Mouse (Mus musculus) C2C12 (cell line): ENCODE measurements around the gene Wasf2. TPM values are rescaled to one million over a fixed set of nuclear protein-coding genes. Genes with fewer than 3 reads are reported as not detected.

ENCODE experiments used
- H3K27me3 ChIP-seq: one replicate; pipeline ENCODE4 v1.6.1; 2011; ENCODE audit not compliant: control insufficient read depth, insufficient read depth, insufficient read length
- H3K36me3 ChIP-seq: one replicate; pipeline ENCODE4 v1.6.1; 2011; ENCODE audit not compliant: control insufficient read depth, insufficient read depth
- H3K4me3 ChIP-seq: one replicate; pipeline ENCODE4 v1.5.1; 2011; ENCODE audit warnings: mild to moderate bottlenecking, control low read depth; ENCODE audit not compliant: poor library complexity, insufficient read depth, severe bottlenecking
- H3K79me2 ChIP-seq: one replicate; pipeline ENCODE4 v1.6.1; 2011; ENCODE audit not compliant: control insufficient read depth, insufficient read depth
- H3K79me3 ChIP-seq: one replicate; pipeline ENCODE4 v1.6.1; 2011; ENCODE audit warnings: low read depth, control low read depth
- H3ac ChIP-seq: one replicate; pipeline ENCODE3; 2011; ENCODE audit warnings: low read depth; ENCODE audit not compliant: control insufficient read depth, insufficient read length
- CEBPB ChIP-seq: IDR thresholded peaks from one replicate; pipeline ENCODE4 v1.6.1; 2011; ENCODE audit warnings: low read depth, mild to moderate bottlenecking, control low read depth, moderate library complexity
- CTCF ChIP-seq: IDR thresholded peaks from one replicate; pipeline ENCODE4 v1.5.1; 2011; ENCODE audit not compliant: control insufficient read depth, insufficient read depth, insufficient read length
- FOSL1 ChIP-seq: IDR thresholded peaks from one replicate; pipeline ENCODE4 v1.8.0; 2011; ENCODE audit warnings: mild to moderate bottlenecking, low read length; ENCODE audit not compliant: poor library complexity, insufficient read depth, severe bottlenecking
- MAX ChIP-seq: IDR thresholded peaks from one replicate; pipeline ENCODE4 v1.6.1; 2011; ENCODE audit warnings: mild to moderate bottlenecking, control low read depth
- MYOD1 ChIP-seq: IDR thresholded peaks from one replicate; pipeline ENCODE4 v1.6.1; 2011; ENCODE audit warnings: low read depth; ENCODE audit not compliant: control insufficient read depth, insufficient read length
- MYOG ChIP-seq: IDR thresholded peaks from one replicate; pipeline ENCODE4 v1.6.1; 2011; ENCODE audit not compliant: control insufficient read depth, insufficient read length; ENCODE audit errors: extremely low read depth
- USF1 ChIP-seq: IDR thresholded peaks from one replicate; pipeline ENCODE4 v1.6.1; 2011; ENCODE audit warnings: low read depth, mild to moderate bottlenecking, control low read depth, moderate library complexity
- polyA plus RNA-seq: library from polyadenylated mRNA; unstranded; fragments of >200 nt; fragmentation: generic; extraction: Trizol; gene quantifications from one replicate; pipeline ENCODE4 v1.2.1, GENCODE M21; 2012; ENCODE audit warnings: missing spikeins

Wasf2 gene
- polyA plus RNA-seq, 1 experiment: 52.1 TPM

DNA sequence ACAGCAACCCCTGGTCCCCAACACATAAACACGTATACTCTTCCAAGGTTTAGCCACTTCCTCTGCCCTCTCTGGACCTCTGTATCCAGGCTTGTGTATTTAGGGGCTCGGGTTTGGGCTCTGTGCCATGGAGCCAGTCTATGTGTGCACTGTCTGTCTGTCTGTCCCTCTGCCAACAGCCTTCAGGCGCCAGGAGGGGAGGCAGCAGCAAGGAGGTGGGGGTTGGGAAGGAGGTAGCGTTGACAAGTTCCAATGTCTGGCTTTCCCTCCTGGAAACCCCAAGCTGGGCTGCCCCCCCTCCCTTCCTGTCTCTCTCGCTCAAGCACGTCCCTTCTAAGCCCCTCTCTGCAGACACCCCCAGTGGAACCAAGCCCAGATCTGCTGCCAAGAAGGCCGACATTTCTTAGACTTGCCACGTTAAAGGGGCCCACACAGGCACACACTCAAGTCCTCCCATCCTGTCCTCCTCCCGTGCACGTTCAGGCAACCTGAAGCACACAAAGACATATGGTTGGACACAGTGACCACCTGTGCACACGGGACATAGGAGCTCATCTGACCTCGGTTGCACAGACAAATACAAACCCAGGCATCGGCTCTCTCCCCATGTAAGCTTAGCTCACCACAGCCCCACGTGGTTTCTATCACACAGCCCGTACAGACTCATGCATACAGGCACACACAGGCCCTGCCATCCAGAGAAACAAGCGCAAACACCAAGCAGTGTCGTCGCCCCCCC, 39.4 kb upstream of the Wasf2 start:
- no peak overlapping the region for H3K4me3 ChIP-seq
- TF ChIP-seq CTCF (no peak), MYOG (no peak), MYOD1 (no peak), CEBPB (no peak), USF1 (no peak), MAX (no peak), FOSL1 (no peak)
- H3K79me2 ChIP-seq: no peaks in the 10 kb centered on the region
- H3K27me3 ChIP-seq: no peaks in the 10 kb centered on the region
- no peaks in the 10 kb centered on the region for H3K79me3 ChIP-seq
- H3ac ChIP-seq: no peak overlapping the region
- no peaks in the 10 kb centered on the region for H3K36me3 ChIP-seq

DNA sequence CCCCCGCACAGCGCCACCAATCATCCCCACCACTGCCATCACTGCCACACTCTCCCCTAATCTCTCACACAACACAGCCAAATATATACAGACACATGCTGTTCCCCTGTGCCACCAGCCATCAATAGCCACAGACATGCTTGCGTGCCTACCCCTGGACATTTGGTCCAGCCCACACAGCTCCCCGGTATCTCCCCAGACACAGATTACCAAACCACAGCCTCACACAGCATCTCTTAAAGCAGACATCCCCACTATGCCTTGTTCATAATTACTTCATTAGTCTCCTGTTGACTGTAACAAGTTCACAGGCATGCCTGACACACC, 38.9 kb upstream of the Wasf2 start:
- H3K79me3 ChIP-seq: no peaks in the 10 kb centered on the region

DNA sequence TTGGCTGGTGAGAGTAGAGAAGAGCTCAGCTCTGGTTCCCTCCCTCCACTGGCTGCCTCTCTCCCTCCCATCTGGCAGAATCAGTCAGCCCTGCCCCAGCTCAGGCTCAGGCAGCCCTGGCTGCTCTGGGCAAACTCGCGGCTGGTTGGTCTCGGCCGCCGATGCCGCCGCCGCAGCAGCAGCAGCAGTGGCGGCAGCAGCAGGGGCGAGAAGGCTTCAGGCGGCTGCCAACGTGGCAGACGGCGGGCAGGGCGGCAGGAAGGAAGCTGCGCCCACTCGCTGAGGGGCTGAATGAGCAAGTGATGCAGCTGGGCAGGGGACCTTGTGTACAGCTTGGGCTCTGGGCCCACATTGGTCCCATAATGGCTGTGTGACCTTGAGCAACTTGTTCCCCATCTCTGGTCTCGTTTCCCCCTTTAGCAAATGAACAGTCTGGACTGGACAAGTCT, 37.8 kb upstream of the Wasf2 start:
- Histone ChIP-seq H3K4me3 (no peak overlapping the region), H3K27me3 (no peaks in the 10 kb centered on the region), H3K79me3 (no peaks in the 10 kb centered on the region), H3K79me2 (no peaks in the 10 kb centered on the region), H3ac (peak overlapping the region; percentile 3), H3K36me3 (no peaks in the 10 kb centered on the region)
- no peak for TF ChIP-seq FOSL1
- TF ChIP-seq USF1: no peak
- no peak for TF ChIP-seq MAX

More for the DNA sequence above, 38.9 kb upstream of the Wasf2 start:
- H3K36me3 ChIP-seq: no peaks in the 10 kb centered on the region
- no peaks in the 10 kb centered on the region for H3K79me2 ChIP-seq
- H3K4me3 ChIP-seq: no peak overlapping the region
- TF ChIP-seq CEBPB (no peak), MYOG (no peak), MYOD1 (no peak), FOSL1 (no peak), USF1 (no peak), MAX (no peak), CTCF (no peak)
- no peaks in the 10 kb centered on the region for H3K27me3 ChIP-seq
- no peak overlapping the region for H3ac ChIP-seq

DNA sequence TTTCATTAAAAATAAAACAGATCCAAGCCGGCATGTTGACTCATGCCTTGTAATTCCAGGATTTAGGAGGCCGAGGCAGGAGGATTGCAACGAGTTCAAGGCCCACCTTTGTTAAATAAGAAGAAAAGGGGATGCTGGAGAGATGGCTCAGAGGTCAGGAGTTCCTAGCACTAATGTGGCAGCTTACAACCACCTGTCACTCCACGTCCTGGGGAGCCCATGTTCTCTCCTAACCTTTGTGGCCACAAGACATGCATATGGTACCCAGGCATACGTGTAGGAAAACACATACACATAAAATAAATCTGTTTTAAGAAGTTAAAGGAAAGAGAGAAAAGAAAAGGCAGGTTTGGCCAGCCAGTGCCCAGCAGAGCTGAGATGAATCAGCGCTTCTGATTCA, 37.2 kb upstream of the Wasf2 start:
- TF ChIP-seq MAX (no peak), MYOD1 (no peak), USF1 (no peak), FOSL1 (no peak), MYOG (no peak), CEBPB (no peak), CTCF (no peak)
- no peaks in the 10 kb centered on the region for H3K36me3 ChIP-seq
- H3K79me2 ChIP-seq: no peaks in the 10 kb centered on the region
- no peaks in the 10 kb centered on the region for H3K79me3 ChIP-seq
- H3K27me3 ChIP-seq: no peaks in the 10 kb centered on the region
- no peak overlapping the region for H3K4me3 ChIP-seq
- no peak overlapping the region for H3ac ChIP-seq

DNA sequence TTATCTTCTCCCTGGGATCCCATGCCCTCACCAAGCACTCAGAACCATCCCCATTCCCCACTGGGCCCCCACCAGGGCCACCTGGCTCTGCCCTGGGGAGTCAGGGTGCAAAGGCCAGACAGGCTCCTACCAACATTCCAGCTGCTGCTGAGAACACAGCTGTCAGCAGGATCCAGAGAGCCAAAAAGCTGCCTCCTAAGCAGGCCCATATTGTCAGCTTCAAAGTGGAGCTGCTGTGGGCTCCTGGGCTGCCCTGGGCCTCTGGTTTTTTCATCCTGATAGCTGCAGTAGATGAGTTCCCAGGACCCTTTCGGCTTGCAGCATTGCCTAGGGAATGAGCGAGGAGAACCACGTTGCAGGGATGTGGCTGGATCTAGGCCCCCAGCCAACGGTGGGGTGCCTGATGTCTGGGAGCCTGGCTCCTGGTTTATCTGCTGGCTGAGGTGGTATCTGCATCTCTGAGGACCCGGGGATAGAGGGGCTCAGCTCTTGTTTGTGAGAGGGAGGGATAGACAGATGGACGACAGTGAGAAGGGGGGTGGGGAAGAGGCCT, 36.7 kb upstream of the Wasf2 start:
- TF ChIP-seq MYOD1 (peak; percentile 38), CEBPB (no peak), MYOG (no peak), FOSL1 (no peak), MAX (no peak)
- H3K79me2 ChIP-seq: no peaks in the 10 kb centered on the region
- H3ac ChIP-seq: no peak overlapping the region
- no peaks in the 10 kb centered on the region for H3K27me3 ChIP-seq
- H3K79me3 ChIP-seq: no peaks in the 10 kb centered on the region
- H3K36me3 ChIP-seq: no peaks in the 10 kb centered on the region
- no peak overlapping the region for H3K4me3 ChIP-seq

DNA sequence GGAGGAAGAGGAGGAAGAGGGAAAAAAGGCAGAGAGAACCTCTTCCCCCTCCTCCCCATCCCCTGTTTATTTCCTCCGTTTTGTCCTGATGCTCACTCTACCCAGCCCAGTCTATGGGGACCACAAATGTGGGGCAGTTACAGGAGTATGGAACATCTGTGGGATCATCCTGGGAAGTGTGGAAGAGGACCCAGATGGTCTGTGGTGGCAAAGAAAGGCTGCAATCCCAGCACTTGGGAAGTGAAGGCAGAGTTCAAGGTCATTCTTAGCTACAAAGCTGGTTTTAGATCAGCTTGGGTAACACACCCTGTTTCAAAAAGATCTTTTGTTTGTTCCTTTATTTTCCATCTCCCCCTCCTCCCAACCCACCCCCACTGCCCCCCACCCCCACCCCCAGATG, 36.0 kb upstream of the Wasf2 start:
- no peaks in the 10 kb centered on the region for H3K36me3 ChIP-seq
- no peak for TF ChIP-seq FOSL1
- no peak for TF ChIP-seq MYOG
- no peak for TF ChIP-seq CTCF
- no peak for TF ChIP-seq MYOD1
- TF ChIP-seq MAX: no peak
- no peak for TF ChIP-seq CEBPB
- TF ChIP-seq USF1: no peak
- no peaks in the 10 kb centered on the region for H3K79me3 ChIP-seq
- no peak overlapping the region for H3ac ChIP-seq
- H3K79me2 ChIP-seq: no peaks in the 10 kb centered on the region
- H3K4me3 ChIP-seq: no peak overlapping the region
- no peaks in the 10 kb centered on the region for H3K27me3 ChIP-seq
